Mouse (Mus musculus) gastrocnemius, adult 2 months (tissue): Measurements from ENCODE around the gene Epha6. TPM values are rescaled to one million over a fixed set of nuclear protein-coding genes. Genes with fewer than 3 reads are reported as not detected.

Source experiments
- DNase-seq: peaks from one replicate; pipeline ENCODE4 v3.0.0; 2022
- H3K27ac ChIP-seq: fragments of 200-600 bp; 2 replicates; pipeline ENCODE4 v1.8.1; 2022; ENCODE audit warnings: mild to moderate bottlenecking
- H3K4me3 ChIP-seq: fragments of 200-600 bp; 2 replicates; pipeline ENCODE4 v1.8.1; 2022; ENCODE audit warnings: mild to moderate bottlenecking, moderate library complexity
- CTCF ChIP-seq: fragments of 200-600 bp; IDR thresholded peaks from 2 replicates; pipeline ENCODE4 v1.8.1; 2022; ENCODE audit warnings: antibody characterized with exemption, mild to moderate bottlenecking, moderate library complexity
- intact Hi-C: fragments of 180-260 bp; cut with DNase I; formaldehyde crosslinking; loops from one replicate; pipeline ENCODE4 v1.15.1; 2025
- microRNA-seq: library from miRNA; unstranded; fragments of <30 nt; microRNA quantifications from one replicate; pipeline ENCODE4 v1.2.0, GENCODE M21; 2021
- total RNA-seq, 2 experiments: library from RNA; stranded (reverse); gene quantifications; 2 replicates each; pipeline ENCODE4 v1.2.3; 2021

The Epha6 gene
- total RNA-seq, 2 experiments from 2014 or later: not detected

GRCm38 (mm10) chr16:59639985-59640384 is 965.3 kb downstream of the Epha6 start:
- H3K27ac ChIP-seq: peak overlapping the region; percentile 95; the same call in 1 of the 2 replicates
- no peak for DNase-seq
- no peak for TF ChIP-seq CTCF
- intact Hi-C loops: no loop called here
- H3K4me3 ChIP-seq: peak overlapping the region; percentile 89

DNA sequence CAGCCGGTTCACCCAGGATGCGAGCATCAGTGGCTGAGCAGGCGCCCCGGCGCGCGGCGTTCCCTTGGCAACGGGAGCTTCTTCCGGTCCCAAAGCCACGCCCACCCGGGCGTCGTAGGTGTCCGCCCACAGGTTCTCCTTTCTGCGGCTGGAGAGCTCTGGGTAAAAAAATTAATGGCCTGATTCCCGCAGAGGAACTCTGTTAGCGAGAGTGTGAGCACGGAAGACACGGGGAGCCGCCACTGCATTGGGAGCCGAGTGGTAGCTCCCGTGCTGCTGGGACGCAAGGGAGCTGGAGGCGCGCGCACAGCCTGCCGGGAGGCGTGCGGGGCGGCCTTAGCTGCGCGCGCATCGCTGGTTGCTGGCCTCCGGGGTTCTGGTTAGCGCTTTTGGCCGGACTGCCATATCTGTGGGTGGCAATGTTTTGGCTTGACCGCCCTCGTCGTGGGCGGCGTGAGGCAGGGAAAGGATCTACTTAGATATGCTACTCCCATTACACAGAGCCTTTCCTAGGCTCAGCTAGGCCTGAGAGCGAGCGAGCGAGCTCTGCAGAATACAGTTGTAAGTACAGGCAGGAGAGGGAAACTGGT is 966.1 kb downstream of the Epha6 start, which contains the start of gene Arl6:
TSS of gene Arl6 (minus strand) at position 290 of the 590 bp plus-strand sequence.
- H3K27ac ChIP-seq: peak within 1 kb of the TSS; percentile 95
- TF ChIP-seq CTCF: no peak
- peak within 1 kb of the TSS; percentile 89 for H3K4me3 ChIP-seq
- DNase-seq: peak; percentile 96
- intact Hi-C loops: no loop called here

DNA sequence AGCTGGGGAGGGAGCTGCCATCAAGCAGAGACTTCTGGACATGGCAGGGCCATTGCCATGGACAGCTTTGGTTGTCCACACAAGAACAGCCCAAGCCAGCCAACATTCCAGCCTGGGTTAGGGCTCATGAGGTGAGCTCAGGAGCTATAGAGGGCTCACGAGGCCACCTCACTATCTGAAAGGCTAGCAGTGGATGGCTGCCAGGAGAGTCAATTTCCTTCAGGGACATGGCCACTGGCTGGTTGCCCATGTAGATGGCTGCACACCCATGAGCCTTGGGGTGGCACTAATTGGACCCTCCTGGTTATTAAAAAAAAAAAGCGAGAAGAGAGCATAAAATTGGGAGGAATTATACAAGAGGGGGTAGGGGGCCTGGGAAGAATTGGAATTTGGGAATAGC is 970.7 kb downstream of the Epha6 start:
- DNase-seq: no peak
- Histone ChIP-seq H3K4me3 (no peak overlapping the region), H3K27ac (no peak overlapping the region)
- intact Hi-C loops: no loop called here
- no peak for TF ChIP-seq CTCF

DNA sequence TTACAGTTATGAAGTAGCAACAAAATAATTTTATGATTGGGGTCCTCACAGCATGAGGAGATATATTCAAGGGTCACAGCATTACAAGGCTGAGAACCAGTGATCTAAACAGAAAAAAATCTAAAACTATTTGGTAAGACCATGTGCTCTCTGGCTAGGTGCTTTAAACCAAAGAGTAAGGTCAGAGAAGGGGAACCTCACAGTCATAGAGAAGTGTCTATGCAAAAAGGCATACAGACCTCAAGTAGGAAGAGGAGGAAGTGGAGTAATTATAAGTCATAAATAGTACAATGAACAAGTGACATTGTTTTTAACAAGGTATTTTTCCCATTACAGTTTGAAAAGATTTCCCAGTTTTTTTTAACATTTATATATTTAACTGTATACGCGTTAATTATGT is 983.8 kb downstream of the Epha6 start:
- no peak for DNase-seq
- no peak for TF ChIP-seq CTCF
- Histone ChIP-seq H3K27ac (no peak overlapping the region), H3K4me3 (no peak overlapping the region)
- intact Hi-C loops: no loop called here

DNA sequence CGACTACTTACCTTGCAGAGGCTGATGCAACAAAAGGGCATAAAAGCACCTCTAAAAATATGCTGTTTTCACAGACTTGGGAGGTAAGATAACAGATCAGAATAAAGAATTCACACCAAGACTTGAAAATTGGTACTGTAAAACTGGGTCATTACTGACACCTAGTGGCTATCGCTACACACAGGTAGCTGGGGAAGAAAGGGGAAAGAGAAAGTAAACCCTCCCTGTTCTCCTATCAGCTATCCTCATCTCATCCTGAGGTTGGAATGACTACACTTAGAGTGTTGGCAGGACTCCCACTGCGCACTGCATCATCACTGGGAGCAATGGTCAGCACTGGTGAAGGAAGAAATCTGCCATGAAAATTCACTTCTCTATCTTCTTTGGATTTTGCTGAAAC is 988.2 kb downstream of the Epha6 start:
- intact Hi-C loops: loop anchor here (1.0 kb wide), 2 partner anchors 143 to 196 kb away; no protein-coding TSS in a partner anchor
- no peak overlapping the region for H3K27ac ChIP-seq
- no peak overlapping the region; the same call in 1 of the 2 replicates for H3K4me3 ChIP-seq
- peak; percentile 92 for TF ChIP-seq CTCF
- DNase-seq: peak; percentile 49

GRCm38 (mm10) chr16:59615675-59616074 is 989.7 kb downstream of the Epha6 start:
- H3K27ac ChIP-seq: no peak overlapping the region
- intact Hi-C loops: no loop called here
- TF ChIP-seq CTCF: no peak
- no peak overlapping the region for H3K4me3 ChIP-seq
- DNase-seq: no peak

DNA sequence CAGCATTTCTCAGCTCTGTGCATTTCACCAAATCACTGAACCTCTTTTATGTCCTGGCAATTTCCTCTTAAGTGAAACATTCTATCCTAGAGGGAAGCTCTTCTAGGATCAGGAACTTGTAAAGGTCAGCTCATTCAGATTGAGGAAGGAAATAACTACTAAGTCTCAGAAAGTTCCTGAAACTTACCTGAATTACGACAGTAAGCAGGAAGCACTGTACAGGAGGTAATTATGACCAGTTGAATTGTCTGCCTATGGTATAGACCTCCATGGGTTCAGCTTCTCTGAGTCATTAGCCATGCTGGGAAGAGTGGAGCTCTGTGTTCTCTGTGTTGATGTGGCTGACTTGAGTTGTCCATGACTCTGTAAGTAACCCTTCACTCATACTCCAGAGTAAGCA is 994.6 kb downstream of the Epha6 start:
- no peak for TF ChIP-seq CTCF
- no peak for DNase-seq
- Histone ChIP-seq H3K27ac (no peak overlapping the region), H3K4me3 (no peak overlapping the region)
- intact Hi-C loops: no loop called here

DNA sequence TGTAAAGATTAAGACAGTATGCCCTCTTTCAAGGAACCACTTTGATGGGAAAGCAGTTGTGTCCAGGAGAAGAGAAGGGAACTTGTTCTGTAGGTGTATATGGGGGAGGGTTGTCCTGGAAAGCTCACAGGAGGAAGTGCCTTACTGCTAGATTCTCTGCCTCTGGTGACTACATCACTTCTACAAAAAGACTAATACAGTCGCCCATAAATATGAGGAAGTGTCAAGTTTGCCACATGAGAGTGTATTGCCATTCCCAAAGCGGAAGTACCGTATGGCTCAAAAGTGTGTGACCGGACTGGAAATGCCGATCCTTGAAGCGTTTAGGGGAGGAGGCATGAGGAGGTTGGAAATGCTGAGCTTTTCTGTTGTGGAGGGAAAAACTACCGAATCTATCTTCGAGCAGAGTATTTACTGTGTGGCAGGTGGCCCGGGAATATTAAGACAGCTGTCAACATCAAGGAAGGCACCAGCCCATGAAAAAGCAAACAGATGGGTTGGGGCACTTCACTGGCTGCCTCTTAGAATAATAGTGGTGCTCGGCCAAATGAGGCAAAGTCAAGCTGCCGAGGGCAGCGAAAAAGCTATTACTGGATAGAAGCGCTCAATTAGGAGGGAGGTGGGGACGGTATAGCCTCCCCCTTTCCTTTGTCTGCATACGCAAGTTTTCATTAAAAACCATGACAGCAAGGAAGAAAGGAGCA is 1001.1 kb downstream of the Epha6 start:
- Histone ChIP-seq H3K4me3 (peak overlapping the region; percentile 40), H3K27ac (no peak overlapping the region)
- no peak for DNase-seq
- intact Hi-C loops: loop anchor here (5.0 kb wide), 3 partner anchors 67 to 132 kb away; partner anchors contain the start of gene Riox2
- TF ChIP-seq CTCF: no peak

Small RNAs within 50 kb of the gene (microRNA-seq; reads per million reads assigned to microRNA genes)
- gene Gm24755: not detected
